Mouse (Mus musculus): ENCODE data around the gene Fbxo9. TPM values are rescaled to one million over a fixed set of nuclear protein-coding genes. Genes with fewer than 3 reads are reported as not detected.
A peak's percentile ranks its signal among the peaks of the same experiment; 100 is the strongest.

The Fbxo9 gene
- polyA plus RNA-seq, 1 experiment from 2014 or later: 35.9 TPM

GRCm38 (mm10) chr9:78107582-78107911, 1.3 kb downstream of the Fbxo9 start:
- Histone ChIP-seq H3K4me3 (replicated peaks) (peak overlapping the region; percentile 66), H3K9ac (peak overlapping the region; percentile 84), H3K27me3 (no peaks in the 10 kb centered on the region), H3K4me2 (peak overlapping the region; percentile 78), H3K4me1 (peaks cover 10% of the 10 kb centered on the region; the same call in 1 of the 2 replicates), H3K9me3 (no peaks in the 10 kb centered on the region), H3K36me3 (replicated peaks) (no peaks in the 10 kb centered on the region), H3K27ac (0 out of 2 replicates have a peak overlapping the region, but pooled peaks have one; percentile 89)
- ATAC-seq (ENCODE audit: low FRiP score): no peak
- WGBS: 22% methylated on average over 6 of the region's 6 CpGs

GRCm38 (mm10) chr9:78106821-78107220, 2.0 kb downstream of the Fbxo9 start:
- WGBS: 75% methylated on average over 4 of the region's 4 CpGs

GRCm38 (mm10) chr9:78105501-78105932, 3.3 kb downstream of the Fbxo9 start:
- H3K27me3 ChIP-seq: no peaks in the 10 kb centered on the region
- no peak overlapping the region for H3K9ac ChIP-seq
- no peak for ATAC-seq (ENCODE audit: low FRiP score)
- H3K4me2 ChIP-seq: no peak overlapping the region
- 90% methylated on average over 6 of the region's 6 CpGs for WGBS
- H3K27ac ChIP-seq: no peak overlapping the region
- H3K4me3 ChIP-seq (replicated peaks): no peak overlapping the region
- H3K9me3 ChIP-seq: no peaks in the 10 kb centered on the region
- H3K4me1 ChIP-seq: peaks cover 10% of the 10 kb centered on the region; the same call in 1 of the 2 replicates
- peaks cover 10% of the 10 kb centered on the region for H3K36me3 ChIP-seq (replicated peaks)

More at GRCm38 (mm10) chr9:78106821-78107220, 2.0 kb downstream of the Fbxo9 start:
- no peak for ATAC-seq (ENCODE audit: low FRiP score)
- Histone ChIP-seq H3K4me3 (replicated peaks) (no peak overlapping the region), H3K36me3 (replicated peaks) (no peaks in the 10 kb centered on the region), H3K9me3 (no peaks in the 10 kb centered on the region), H3K27me3 (no peaks in the 10 kb centered on the region), H3K9ac (no peak overlapping the region), H3K4me1 (peaks cover 10% of the 10 kb centered on the region; the same call in 1 of the 2 replicates), H3K4me2 (no peak overlapping the region; the same call in 1 of the 2 replicates), H3K27ac (no peak overlapping the region)

GRCm38 (mm10) chr9:78104973-78105372, 3.9 kb downstream of the Fbxo9 start:
- no peak overlapping the region for H3K9ac ChIP-seq
- 91% methylated on average over 6 of the region's 6 CpGs for WGBS
- ATAC-seq (ENCODE audit: low FRiP score): no peak

GRCm38 (mm10) chr9:78103965-78104560, 4.8 kb downstream of the Fbxo9 start:
- peaks cover 14% of the 10 kb centered on the region for H3K36me3 ChIP-seq (replicated peaks)
- peaks cover 2% of the 10 kb centered on the region; the same call in 1 of the 2 replicates for H3K4me1 ChIP-seq
- no peak overlapping the region for H3K4me3 ChIP-seq (replicated peaks)
- H3K9ac ChIP-seq: no peak overlapping the region
- WGBS: 92% methylated on average over 8 of the region's 8 CpGs
- H3K27ac ChIP-seq: no peak overlapping the region
- no peak for ATAC-seq (ENCODE audit: low FRiP score)
- no peak overlapping the region for H3K4me2 ChIP-seq
- H3K27me3 ChIP-seq: no peaks in the 10 kb centered on the region
- no peaks in the 10 kb centered on the region for H3K9me3 ChIP-seq

More at GRCm38 (mm10) chr9:78104973-78105372, 3.9 kb downstream of the Fbxo9 start:
- Histone ChIP-seq H3K9me3 (no peaks in the 10 kb centered on the region), H3K27ac (no peak overlapping the region), H3K4me1 (peaks cover 10% of the 10 kb centered on the region; the same call in 1 of the 2 replicates), H3K27me3 (no peaks in the 10 kb centered on the region), H3K36me3 (replicated peaks) (peaks cover 14% of the 10 kb centered on the region), H3K4me3 (replicated peaks) (no peak overlapping the region), H3K4me2 (no peak overlapping the region)

- Histone ChIP-seq H3K9ac (no peak overlapping the region), H3K9me3 (peaks cover 4% of the 10 kb centered on the region; the same call in 1 of the 2 replicates), H3K4me1 (no peaks in the 10 kb centered on the region), H3K27me3 (no peaks in the 10 kb centered on the region), H3K4me3 (replicated peaks) (no peak overlapping the region), H3K27ac (no peak overlapping the region), H3K4me2 (no peak overlapping the region), H3K36me3 (replicated peaks) (peaks cover 35% of the 10 kb centered on the region)
- ATAC-seq (ENCODE audit: low FRiP score): no peak
- 81% methylated on average over 4 of the region's 4 CpGs for WGBS
Measured at GRCm38 (mm10) chr9:78101431-78101830, 7.4 kb downstream of the Fbxo9 start.

- H3K27me3 ChIP-seq: no peaks in the 10 kb centered on the region
- no peak overlapping the region for H3K27ac ChIP-seq
- no peak for ATAC-seq (ENCODE audit: low FRiP score)
- WGBS: 87% methylated on average over 5 of the region's 5 CpGs
- peaks cover 6% of the 10 kb centered on the region; the same call in 1 of the 2 replicates for H3K9me3 ChIP-seq
- no peak overlapping the region for H3K9ac ChIP-seq
- no peak overlapping the region for H3K4me2 ChIP-seq
- no peaks in the 10 kb centered on the region for H3K4me1 ChIP-seq
- H3K36me3 ChIP-seq (replicated peaks): peaks cover 37% of the 10 kb centered on the region
- H3K4me3 ChIP-seq (replicated peaks): no peak overlapping the region
Measured at GRCm38 (mm10) chr9:78100956-78101355, 7.9 kb downstream of the Fbxo9 start.

GRCm38 (mm10) chr9:78096376-78096775, 12.5 kb downstream of the Fbxo9 start:
- Histone ChIP-seq H3K9ac (no peak overlapping the region), H3K36me3 (replicated peaks) (peaks cover 46% of the 10 kb centered on the region), H3K4me1 (no peaks in the 10 kb centered on the region), H3K4me3 (replicated peaks) (no peak overlapping the region), H3K4me2 (no peak overlapping the region), H3K27me3 (no peaks in the 10 kb centered on the region), H3K27ac (no peak overlapping the region), H3K9me3 (peaks cover 6% of the 10 kb centered on the region; the same call in 1 of the 2 replicates)
- no peak for ATAC-seq (ENCODE audit: low FRiP score)
- WGBS: 98% methylated on average over 6 of the region's 6 CpGs

GRCm38 (mm10) chr9:78095686-78096085, 13.2 kb downstream of the Fbxo9 start:
- no peak overlapping the region for H3K27ac ChIP-seq
- H3K4me1 ChIP-seq: no peaks in the 10 kb centered on the region
- ATAC-seq (ENCODE audit: low FRiP score): no peak
- no peaks in the 10 kb centered on the region for H3K27me3 ChIP-seq
- H3K9me3 ChIP-seq: peaks cover 6% of the 10 kb centered on the region; the same call in 1 of the 2 replicates
- no peak overlapping the region for H3K9ac ChIP-seq
- WGBS: 97% methylated on average over 12 of the region's 12 CpGs
- no peak overlapping the region for H3K4me2 ChIP-seq
- H3K4me3 ChIP-seq (replicated peaks): no peak overlapping the region
- peaks cover 40% of the 10 kb centered on the region for H3K36me3 ChIP-seq (replicated peaks)

- H3K9me3 ChIP-seq: no peaks in the 10 kb centered on the region
- H3K27me3 ChIP-seq: no peaks in the 10 kb centered on the region
- WGBS: 83% methylated on average over 3 of the region's 3 CpGs
- H3K9ac ChIP-seq: no peak overlapping the region
- no peak for ATAC-seq (ENCODE audit: low FRiP score)
- H3K4me2 ChIP-seq: no peak overlapping the region
- H3K36me3 ChIP-seq (replicated peaks): peaks cover 19% of the 10 kb centered on the region
- no peaks in the 10 kb centered on the region for H3K4me1 ChIP-seq
- H3K27ac ChIP-seq: no peak overlapping the region
- no peak overlapping the region for H3K4me3 ChIP-seq (replicated peaks)
Measured at GRCm38 (mm10) chr9:78090596-78090995, 18.3 kb downstream of the Fbxo9 start.

- no peak overlapping the region for H3K27ac ChIP-seq
- no peak for ATAC-seq (ENCODE audit: low FRiP score)
- H3K9ac ChIP-seq: no peak overlapping the region
- peaks cover 21% of the 10 kb centered on the region for H3K36me3 ChIP-seq (replicated peaks)
- no peaks in the 10 kb centered on the region for H3K9me3 ChIP-seq
- no peak overlapping the region for H3K4me2 ChIP-seq
- no peaks in the 10 kb centered on the region for H3K4me1 ChIP-seq
- 76% methylated on average over 1 of the region's 1 CpGs for WGBS
- no peaks in the 10 kb centered on the region for H3K27me3 ChIP-seq
- no peak overlapping the region for H3K4me3 ChIP-seq (replicated peaks)
Measured at GRCm38 (mm10) chr9:78089906-78090305, 19.0 kb downstream of the Fbxo9 start.

GRCm38 (mm10) chr9:78088971-78089370, 19.9 kb downstream of the Fbxo9 start:
- Histone ChIP-seq H3K9me3 (no peaks in the 10 kb centered on the region), H3K9ac (no peak overlapping the region), H3K27ac (no peak overlapping the region), H3K4me2 (no peak overlapping the region), H3K4me1 (no peaks in the 10 kb centered on the region), H3K36me3 (replicated peaks) (peaks cover 26% of the 10 kb centered on the region), H3K27me3 (no peaks in the 10 kb centered on the region), H3K4me3 (replicated peaks) (no peak overlapping the region)
- ATAC-seq (ENCODE audit: low FRiP score): no peak
- WGBS: 93% methylated on average over 7 of the region's 7 CpGs

GRCm38 (mm10) chr9:78088521-78088920, 20.3 kb downstream of the Fbxo9 start:
- no peaks in the 10 kb centered on the region for H3K4me1 ChIP-seq
- H3K4me3 ChIP-seq (replicated peaks): no peak overlapping the region
- no peaks in the 10 kb centered on the region for H3K27me3 ChIP-seq
- H3K4me2 ChIP-seq: no peak overlapping the region
- 73% methylated on average over 4 of the region's 4 CpGs for WGBS
- no peak for ATAC-seq (ENCODE audit: low FRiP score)
- no peaks in the 10 kb centered on the region for H3K9me3 ChIP-seq
- no peak overlapping the region for H3K27ac ChIP-seq
- H3K36me3 ChIP-seq (replicated peaks): peaks cover 30% of the 10 kb centered on the region
- H3K9ac ChIP-seq: no peak overlapping the region

All from forebrain, embryonic 12.5 days (tissue).